Mouse (Mus musculus) MEL (cell line): Measurements from ENCODE around the gene Eva1c. TPM values are rescaled to one million over a fixed set of nuclear protein-coding genes. Genes with fewer than 3 reads are reported as not detected.

ENCODE experiments used
- DNase-seq: peaks from one replicate; pipeline ENCODE4 v3.0.0; 2011; ENCODE audit warnings: low read depth, low spot score
- H3K27ac ChIP-seq: 2 replicates; pipeline ENCODE4 v1.5.1; 2012; ENCODE audit warnings: low read depth, mild to moderate bottlenecking, control low read depth, low read length, moderate library complexity; ENCODE audit not compliant: control insufficient read depth
- H3K27me3 ChIP-seq, 2 experiments: fragments of 150-350 bp in 1 of 2; sonication (generic) in 1 of 2; 2 replicates each; pipeline ENCODE4 v1.6.1; 2012; ENCODE audit warnings: low read length in 2 of 2, mild to moderate bottlenecking in 2 of 2, improper control_type of control experiment in 1 of 2, moderate library complexity in 1 of 2; ENCODE audit not compliant: insufficient read depth in 2 of 2, control insufficient read depth in 1 of 2
- H3K36me3 ChIP-seq, 2 experiments: 2 replicates each; pipeline ENCODE4 v1.6.1; 2012 to 2014; ENCODE audit warnings: low read length in 2 of 2, improper control_type of control experiment in 1 of 2, inconsistent platforms in 1 of 2, mild to moderate bottlenecking in 1 of 2; ENCODE audit not compliant: insufficient read depth in 2 of 2, control insufficient read depth in 1 of 2
- H3K4me1 ChIP-seq, 2 experiments: fragments of 150-350 bp in 1 of 2; sonication (generic) in 1 of 2; 2 replicates each; pipeline ENCODE4 v1.6.1; 2012; ENCODE audit warnings: low read length in 2 of 2, improper control_type of control experiment in 1 of 2, mild to moderate bottlenecking in 1 of 2; ENCODE audit not compliant: insufficient read depth in 2 of 2, control insufficient read depth in 1 of 2
- H3K4me3 ChIP-seq, 2 experiments: fragments of 150-350 bp in 1 of 2; sonication (generic) in 1 of 2; 2 replicates each; pipeline ENCODE4 v1.5.1; 2012; ENCODE audit warnings: low read depth in 2 of 2, low read length in 2 of 2, mild to moderate bottlenecking in 2 of 2, moderate library complexity in 2 of 2, control low read depth in 1 of 2, improper control_type of control experiment in 1 of 2; ENCODE audit not compliant: control insufficient read depth in 1 of 2, insufficient read depth in 1 of 2
- H3K79me2 ChIP-seq: 2 replicates; pipeline ENCODE4 v1.6.1; 2012; ENCODE audit warnings: mild to moderate bottlenecking, low read length, moderate library complexity; ENCODE audit not compliant: control insufficient read depth, poor library complexity, insufficient read depth
- H3K9ac ChIP-seq: 2 replicates; pipeline ENCODE4 v1.6.1; 2012; ENCODE audit warnings: low read depth, mild to moderate bottlenecking, control low read depth, low read length, moderate library complexity; ENCODE audit not compliant: control insufficient read depth, poor library complexity, severe bottlenecking
- H3K9me3 ChIP-seq: fragments of 150-350 bp; sonication (generic); replicated peaks from 2 replicates; pipeline ENCODE4 v1.6.1; 2012; ENCODE audit warnings: mild to moderate bottlenecking, low read length, improper control_type of control experiment, moderate library complexity; ENCODE audit not compliant: insufficient read depth
- CHD2 ChIP-seq: IDR thresholded peaks from 2 replicates; pipeline ENCODE4 v1.6.1; 2011; ENCODE audit warnings: low read length, improper control_type of control experiment
- ELF1 ChIP-seq: IDR thresholded peaks from 2 replicates; pipeline ENCODE4 v1.6.1; 2014; ENCODE audit warnings: low read depth, mild to moderate bottlenecking, inconsistent platforms, low read length, improper control_type of control experiment, moderate library complexity
- GABPA ChIP-seq: IDR thresholded peaks from 2 replicates; pipeline ENCODE4 v1.6.1; 2012; ENCODE audit warnings: low read depth, mild to moderate bottlenecking, inconsistent platforms, low read length, improper control_type of control experiment, moderate library complexity
- HCFC1 ChIP-seq: IDR thresholded peaks from 2 replicates; pipeline ENCODE4 v1.6.1; 2012; ENCODE audit warnings: low read depth, mild to moderate bottlenecking, inconsistent platforms, low read length, improper control_type of control experiment, moderate library complexity
- KAT2A ChIP-seq: conservative IDR thresholded peaks from 2 replicates; pipeline ENCODE4 v1.6.1; 2012; ENCODE audit warnings: low read depth, low read length, improper control_type of control experiment, inconsistent platforms
- MAFK ChIP-seq: IDR thresholded peaks from 2 replicates; pipeline ENCODE4 v1.6.1; 2011; ENCODE audit warnings: low read depth, mild to moderate bottlenecking, low read length, improper control_type of control experiment, borderline replicate concordance
- MYC ChIP-seq: IDR thresholded peaks from 2 replicates; pipeline ENCODE4 v1.6.1; 2011; ENCODE audit warnings: low read depth, mild to moderate bottlenecking, low read length, improper control_type of control experiment, moderate library complexity
- POLR2A ChIP-seq, 2 experiments: IDR thresholded peaks; 2 replicates each; pipeline ENCODE4 v1.6.1; 2011 to 2012; ENCODE audit warnings: low read length in 2 of 2, mild to moderate bottlenecking in 2 of 2, control low read depth in 1 of 2, improper control_type of control experiment in 1 of 2, low read depth in 1 of 2, moderate library complexity in 1 of 2; ENCODE audit not compliant: control insufficient read depth in 1 of 2, insufficient read depth in 1 of 2, poor library complexity in 1 of 2
- SMC3 ChIP-seq: IDR thresholded peaks from 2 replicates; pipeline ENCODE4 v1.6.1; 2011; ENCODE audit warnings: low read depth, low read length, improper control_type of control experiment
- ZKSCAN1 ChIP-seq: IDR thresholded peaks from 2 replicates; pipeline ENCODE4 v1.6.1; 2012; ENCODE audit warnings: low read depth, mild to moderate bottlenecking, inconsistent platforms, low read length, improper control_type of control experiment, moderate library complexity
- ZNF384 ChIP-seq: IDR thresholded peaks from 2 replicates; pipeline ENCODE4 v1.6.1; 2012; ENCODE audit warnings: low read depth, mild to moderate bottlenecking, inconsistent platforms, low read length, improper control_type of control experiment
- polyA plus RNA-seq, 2 experiments: library from polyadenylated mRNA; stranded (reverse) in 1 of 2; unstranded in 1 of 2; fragments of >175 nt in 1 of 2; fragments of >200 nt in 1 of 2; gene quantifications; 2 replicates each; pipeline versions ENCODE4 v1.2.1 to v1.2.4; 2012; ENCODE audit warnings: low replicate concordance in 2 of 2, low read depth in 1 of 2; ENCODE audit not compliant: insufficient read length in 2 of 2, insufficient read depth in 1 of 2, missing spikeins in 1 of 2
- total RNA-seq: library from RNA; depleted of rRNA; stranded (reverse); fragments of 300-350 nt; gene quantifications from 2 replicates; pipeline ENCODE4 v1.2.3, GENCODE M21; 2012

Gene Eva1c
- total and polyA plus RNA-seq, 3 experiments: 0.06 TPM; not detected in 2

DNA sequence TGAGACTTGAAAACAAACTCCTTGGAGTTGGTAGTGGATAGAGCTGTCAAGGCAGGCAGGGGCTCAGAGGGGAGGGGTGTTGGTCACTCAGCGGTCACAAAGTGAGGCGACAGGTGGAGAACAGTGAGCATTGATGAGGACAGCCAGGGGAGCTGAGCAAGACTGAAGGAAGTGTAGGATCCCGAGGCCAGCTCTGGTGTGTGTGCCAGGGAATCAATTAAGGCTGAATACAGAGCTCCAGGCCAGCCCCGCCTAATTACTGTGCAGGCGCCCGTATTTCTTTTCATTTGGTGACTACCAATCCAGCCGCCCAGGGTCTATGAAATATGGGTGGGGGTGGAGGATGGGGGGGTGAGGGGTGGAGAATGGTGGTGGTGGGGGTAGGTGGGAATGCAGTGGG is 24.4 kb downstream of the Eva1c start:
- Histone ChIP-seq H3K27ac (no peak overlapping the region), H3K4me1 (no peaks in the 10 kb centered on the region)
- no peak for DNase-seq
- TF ChIP-seq SMC3: no peak
- TF ChIP-seq, all 39 proteins: peak for 0
- no peaks in the 10 kb centered on the region for H3K36me3 ChIP-seq
- peaks cover 0 to 2% of the 10 kb centered on the region in 2 experiments; a peak in 2 of 4 replicates for H3K27me3 ChIP-seq
- H3K9ac ChIP-seq: no peak overlapping the region
- H3K9me3 ChIP-seq: no peaks in the 10 kb centered on the region
- no peaks in the 10 kb centered on the region for H3K79me2 ChIP-seq
- no peak overlapping the region for H3K4me3 ChIP-seq

DNA sequence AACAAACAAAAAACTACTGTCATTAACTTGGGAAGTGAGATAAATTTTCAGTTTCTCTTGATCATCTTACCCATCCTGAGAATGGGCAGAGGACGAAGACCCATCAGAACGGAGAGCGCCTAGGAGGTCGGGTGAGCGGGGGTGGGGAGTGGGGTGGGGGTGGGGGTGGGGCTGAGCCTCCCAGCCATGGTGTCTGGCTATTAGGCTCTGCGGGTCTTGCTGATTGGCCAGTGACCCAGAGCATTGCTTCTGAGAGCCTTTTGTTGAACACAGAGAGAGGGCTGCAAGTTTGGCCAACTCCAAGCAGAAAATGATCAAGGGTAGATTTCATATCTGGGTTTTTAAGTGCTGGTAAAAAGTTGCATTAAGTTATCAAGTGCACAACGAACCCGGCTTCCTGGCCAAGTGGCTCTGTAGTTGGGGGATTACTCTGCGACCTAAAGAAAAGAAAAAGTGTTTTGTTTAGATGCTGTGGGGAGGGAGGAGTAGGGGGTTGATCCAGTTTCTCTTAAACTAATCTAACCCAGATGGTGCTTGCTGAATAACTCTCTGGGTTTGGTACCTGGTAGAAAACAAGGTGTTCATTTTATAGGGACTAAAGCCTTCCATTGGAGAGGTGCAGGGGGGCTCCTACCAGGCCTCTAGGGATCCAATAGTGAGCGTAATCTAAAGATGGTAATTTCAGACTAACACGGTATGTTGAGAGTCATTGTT is 25.3 kb downstream of the Eva1c start:
- DNase-seq: no peak
- Histone ChIP-seq H3K9me3 (no peaks in the 10 kb centered on the region), H3K4me3 (no peak overlapping the region), H3K36me3 (no peaks in the 10 kb centered on the region), H3K4me1 (no peaks in the 10 kb centered on the region), H3K27ac (no peak overlapping the region), H3K9ac (no peak overlapping the region), H3K79me2 (no peaks in the 10 kb centered on the region), H3K27me3 (peaks cover 0 to 2% of the 10 kb centered on the region in 2 experiments; a peak in 2 of 4 replicates)
- no peak for TF ChIP-seq MYC
- TF ChIP-seq HCFC1: no peak
- TF ChIP-seq KAT2A: no peak
- no peak for TF ChIP-seq MAFK
- no peak for TF ChIP-seq POLR2A (IDR thresholded peaks at IDR 0.05; ENCODE audit: control insufficient read depth in 1 of 2, insufficient read depth in 1 of 2, low read depth in 1 of 2, low read length in 2 of 2, poor library complexity in 1 of 2)
- TF ChIP-seq CHD2: no peak
- TF ChIP-seq GABPA: no peak
- no peak for TF ChIP-seq ZKSCAN1

DNA sequence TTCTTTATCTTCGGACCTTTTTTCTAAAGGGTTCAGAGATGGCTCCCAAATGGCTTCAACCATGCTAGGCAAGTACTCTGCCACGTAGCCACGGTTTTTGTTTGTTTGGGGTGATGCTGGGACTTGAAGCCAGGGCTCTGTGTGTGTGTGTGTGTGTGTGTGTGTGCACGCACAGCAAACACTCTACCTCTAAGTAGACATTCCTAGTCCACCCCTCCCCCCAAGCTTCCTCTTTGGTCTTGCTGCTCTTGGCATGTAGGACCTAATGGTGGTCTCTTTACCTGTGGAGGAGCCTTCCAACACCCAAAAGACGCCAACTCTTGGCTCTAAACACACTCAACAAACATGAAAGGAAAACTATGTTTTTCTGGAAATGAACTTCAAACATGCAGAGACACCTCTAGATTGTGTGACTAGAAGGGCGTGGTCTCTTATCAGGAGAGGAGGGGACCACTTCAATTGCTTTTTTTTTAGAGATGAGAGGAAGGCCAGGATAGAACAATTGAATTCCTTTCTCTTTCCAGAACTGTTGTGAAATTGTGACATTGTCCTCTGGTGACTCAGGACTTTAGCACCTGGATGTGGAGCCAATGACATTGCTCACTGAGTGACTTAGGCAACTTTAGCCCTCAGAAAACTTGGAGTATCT is 30.2 kb downstream of the Eva1c start:
- no peak overlapping the region for H3K4me3 ChIP-seq
- no peak overlapping the region for H3K9ac ChIP-seq
- H3K27ac ChIP-seq: no peak overlapping the region
- no peak for DNase-seq
- H3K27me3 ChIP-seq: peaks cover 0 to 2% of the 10 kb centered on the region in 2 experiments; a peak in 3 of 4 replicates
- peaks cover 0 to 2% of the 10 kb centered on the region in 2 experiments; a peak in 1 of 4 replicates for H3K4me1 ChIP-seq
- no peak for TF ChIP-seq ELF1
- peak; percentile 53 for TF ChIP-seq ZNF384
- TF ChIP-seq, all 39 proteins: peak for 1
- no peaks in the 10 kb centered on the region for H3K36me3 ChIP-seq
- H3K79me2 ChIP-seq: no peaks in the 10 kb centered on the region
- no peaks in the 10 kb centered on the region for H3K9me3 ChIP-seq
